Mouse (Mus musculus) embryonic facial prominence, embryonic 13.5 days (tissue): ENCODE data around the gene Stx5a. TPM values are rescaled to one million over a fixed set of nuclear protein-coding genes. Genes with fewer than 3 reads are reported as not detected.

Experiments
- microRNA-seq: library from miRNA; unstranded; fragments of <30 nt; microRNA quantifications from one replicate; pipeline ENCODE4, GENCODE M21; 2016
- polyA plus RNA-seq: library from polyadenylated mRNA; unstranded; fragments of >200 nt; fragmentation: Nextera tagmentation; extraction: Ambion mirVana; gene quantifications from 2 replicates; pipeline ENCODE4 v1.2.1, GENCODE M21; 2015

The Stx5a gene
- polyA plus RNA-seq, 1 experiment from 2014 or later = 182 TPM

Small RNA genes within 50 kb of the gene (microRNA-seq; reads per million reads assigned to microRNA genes)
- not detected for gene Mir6992

Other genes with a start within 250 kb of the Stx5a start
- not detected in 2 replicates for gene Slc22a8, start 150.2 kb upstream of the Stx5a start, polyA plus RNA-seq
- 0.08 and 0.12 TPM in 2 replicates for gene Slc22a6, start 123.4 kb upstream of the Stx5a start, polyA plus RNA-seq
- 0.66 and 1.4 TPM in 2 replicates for gene Chrm1, start 77.6 kb upstream of the Stx5a start, polyA plus RNA-seq
- 99.9 and 116 TPM in 2 replicates for gene Slc3a2, start 18.0 kb upstream of the Stx5a start, polyA plus RNA-seq
- gene Wdr74, start 5.6 kb upstream of the Stx5a start, polyA plus RNA-seq = 88.6 and 100 TPM in 2 replicates
- gene 1700092M07Rik, start 695 bp upstream of the Stx5a start, polyA plus RNA-seq = 2.2 and 2.7 TPM in 2 replicates
- gene Nxf1, start 15.7 kb downstream of the Stx5a start, polyA plus RNA-seq = 199 and 230 TPM in 2 replicates
- 211 and 227 TPM in 2 replicates for gene Tmem223, start 29.6 kb downstream of the Stx5a start, polyA plus RNA-seq
- 67.6 and 76.1 TPM in 2 replicates for gene Tmem179b, start 33.1 kb downstream of the Stx5a start, polyA plus RNA-seq
- 28.5 and 35.6 TPM in 2 replicates for gene Taf6l, start 45.0 kb downstream of the Stx5a start, polyA plus RNA-seq
- 175 and 178 TPM in 2 replicates for gene Polr2g, start 57.2 kb downstream of the Stx5a start, polyA plus RNA-seq
- 5.5 and 6.0 TPM in 2 replicates for gene Zbtb3, start 61.1 kb downstream of the Stx5a start, polyA plus RNA-seq
- gene Ttc9c, start 77.9 kb downstream of the Stx5a start, polyA plus RNA-seq = 78.7 and 82.9 TPM in 2 replicates
- gene Hnrnpul2, start 78.6 kb downstream of the Stx5a start, polyA plus RNA-seq = 7.4 and 7.6 TPM in 2 replicates
- not detected in 2 replicates for gene AC129217.1, start 88.4 kb downstream of the Stx5a start, polyA plus RNA-seq
- gene Bscl2, start 96.1 kb downstream of the Stx5a start, polyA plus RNA-seq = 52.6 and 53.3 TPM in 2 replicates
- gene Gng3, start 97.8 kb downstream of the Stx5a start, polyA plus RNA-seq = 10.4 and 10.6 TPM in 2 replicates
- 0.65 and 0.74 TPM in 2 replicates for gene Lrrn4cl, start 109.4 kb downstream of the Stx5a start, polyA plus RNA-seq
- gene Ubxn1, start 130.1 kb downstream of the Stx5a start, polyA plus RNA-seq = 184 and 189 TPM in 2 replicates
- 64.2 and 72.3 TPM in 2 replicates for gene Uqcc3, start 139.5 kb downstream of the Stx5a start, polyA plus RNA-seq
- 56.0 and 91.0 TPM in 2 replicates for gene Lbhd1, start 142.3 kb downstream of the Stx5a start, polyA plus RNA-seq
- not detected in 2 replicates for gene Gm49403, start 142.5 kb downstream of the Stx5a start, polyA plus RNA-seq
- 84.9 and 90.0 TPM in 2 replicates for gene 1810009A15Rik, start 147.4 kb downstream of the Stx5a start, polyA plus RNA-seq
- not detected in 2 replicates for gene Gm49416, start 147.5 kb downstream of the Stx5a start, polyA plus RNA-seq
- gene Ints5, start 151.6 kb downstream of the Stx5a start, polyA plus RNA-seq = 36.7 and 42.6 TPM in 2 replicates
- gene Ganab, start 156.7 kb downstream of the Stx5a start, polyA plus RNA-seq = 107 and 108 TPM in 2 replicates
- gene B3gat3, start 179.0 kb downstream of the Stx5a start, polyA plus RNA-seq = 44.7 and 54.6 TPM in 2 replicates
- gene Rom1, start 187.9 kb downstream of the Stx5a start, polyA plus RNA-seq = 2.7 and 3.3 TPM in 2 replicates
- 32.3 and 32.8 TPM in 2 replicates for gene Eml3, start 188.1 kb downstream of the Stx5a start, polyA plus RNA-seq
- gene Mta2, start 200.5 kb downstream of the Stx5a start, polyA plus RNA-seq = 187 and 189 TPM in 2 replicates
- 33.6 and 34.5 TPM in 2 replicates for gene Tut1, start 212.4 kb downstream of the Stx5a start, polyA plus RNA-seq
- 481 and 529 TPM in 2 replicates for gene Eef1g, start 225.6 kb downstream of the Stx5a start, polyA plus RNA-seq
- 51.0 and 57.8 TPM in 2 replicates for gene Ahnak, start 247.9 kb downstream of the Stx5a start, polyA plus RNA-seq